Mouse (Mus musculus) cerebellum, adult 9-10 months (tissue): ENCODE measurements at regions not wholly inside any gene's neighbourhood (a gene's known extent, or its start where the extent isn't known, plus 50 kb on each side); places are given as distances from the start of the nearest gene placed in this dataset.

Experiments used
- DNase-seq: peaks from one replicate; pipeline ENCODE4 v3.0.0; 2022

GRCm38 (mm10) chr6:117514831-117515230, 326.1 kb upstream of the Zfp637 start:
- no peak for DNase-seq

- no peak for DNase-seq
Measured at GRCm38 (mm10) chr6:117516906-117517305, 324.1 kb upstream of the Zfp637 start.

- DNase-seq = no peak
Measured at GRCm38 (mm10) chr6:117518939-117519338, 322.0 kb upstream of the Zfp637 start.

- DNase-seq = no peak
Measured at GRCm38 (mm10) chr6:117519466-117519865, 321.5 kb upstream of the Zfp637 start.

- DNase-seq = no peak
Measured at GRCm38 (mm10) chr6:117526161-117526935, 314.6 kb upstream of the Zfp637 start.

GRCm38 (mm10) chr6:117527526-117527925, 313.5 kb upstream of the Zfp637 start:
- DNase-seq = no peak

- DNase-seq = no peak
Measured at GRCm38 (mm10) chr6:117534149-117534548, 306.8 kb upstream of the Zfp637 start.

- no peak for DNase-seq
Measured at GRCm38 (mm10) chr6:117534991-117535390, 306.0 kb upstream of the Zfp637 start.

GRCm38 (mm10) chr6:117536084-117536483, 304.9 kb upstream of the Zfp637 start:
- DNase-seq = no peak

- no peak for DNase-seq
Measured at GRCm38 (mm10) chr6:117542431-117542830, 298.5 kb upstream of the Zfp637 start.

- no peak for DNase-seq
Measured at GRCm38 (mm10) chr6:117544276-117545196, 296.4 kb upstream of the Zfp637 start.

GRCm38 (mm10) chr6:117550930-117551329, 290.1 kb upstream of the Zfp637 start:
- no peak for DNase-seq

GRCm38 (mm10) chr6:117552006-117552667, 288.8 kb upstream of the Zfp637 start:
- DNase-seq = no peak

- DNase-seq = no peak
Measured at GRCm38 (mm10) chr6:117563159-117563558, 277.8 kb upstream of the Zfp637 start.

- DNase-seq = no peak
Measured at GRCm38 (mm10) chr6:117563704-117564103, 277.3 kb upstream of the Zfp637 start.

- no peak for DNase-seq
Measured at GRCm38 (mm10) chr6:117566786-117567185, 274.2 kb upstream of the Zfp637 start.

- no peak for DNase-seq
Measured at GRCm38 (mm10) chr6:117567691-117568090, 273.3 kb upstream of the Zfp637 start.

- DNase-seq = no peak
Measured at GRCm38 (mm10) chr6:117569576-117570326, 271.2 kb upstream of the Zfp637 start.

GRCm38 (mm10) chr6:117570346-117570745, 270.6 kb upstream of the Zfp637 start:
- DNase-seq = no peak

- DNase-seq = no peak
Measured at GRCm38 (mm10) chr6:117570791-117571190, 270.2 kb upstream of the Zfp637 start.

- no peak for DNase-seq
Measured at GRCm38 (mm10) chr6:117572006-117572405, 269.0 kb upstream of the Zfp637 start.

GRCm38 (mm10) chr6:117573371-117573770, 267.6 kb upstream of the Zfp637 start:
- DNase-seq = no peak

GRCm38 (mm10) chr6:117574146-117574545, 266.8 kb upstream of the Zfp637 start:
- DNase-seq = no peak
